Mouse (Mus musculus): ENCODE measurements around the gene Usp13.

Usp13 gene

DNA sequence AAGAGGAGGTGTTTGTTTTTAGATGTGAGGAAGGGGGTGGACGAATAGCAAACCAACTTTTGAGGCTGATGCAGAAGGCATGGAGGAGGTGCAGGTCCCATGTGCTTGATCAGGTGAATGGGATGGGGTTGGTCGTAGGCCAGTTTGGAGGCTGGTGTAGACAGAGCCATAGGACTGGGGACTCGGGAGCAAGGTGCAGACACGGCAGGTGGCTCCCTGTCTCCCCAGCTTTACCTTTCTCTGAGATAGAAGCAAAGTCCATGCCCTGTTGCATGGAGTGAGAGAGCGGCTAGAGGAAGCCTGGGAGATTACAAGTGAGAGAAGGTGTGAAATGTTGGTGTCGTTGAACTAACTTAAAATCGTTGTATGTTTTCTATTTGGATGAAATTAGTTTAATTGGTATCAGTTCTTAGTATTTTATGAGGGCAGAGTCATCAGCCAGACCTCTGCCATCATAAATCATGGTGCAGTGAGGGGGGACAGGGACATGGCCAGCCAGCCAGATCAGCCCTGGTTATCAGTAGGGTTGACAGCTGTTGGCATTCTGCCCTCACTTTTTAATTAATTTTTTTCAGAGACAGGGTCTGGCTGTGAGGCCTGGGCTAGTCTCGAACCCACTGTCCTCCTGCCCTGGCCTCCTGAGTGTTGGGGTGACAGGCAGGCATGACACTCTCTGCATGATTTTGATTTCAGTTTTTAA is 122.6 kb downstream of the Usp13 start:
- no peak for DNase-seq (ENCODE audit: low read depth, low spot score)

DNA sequence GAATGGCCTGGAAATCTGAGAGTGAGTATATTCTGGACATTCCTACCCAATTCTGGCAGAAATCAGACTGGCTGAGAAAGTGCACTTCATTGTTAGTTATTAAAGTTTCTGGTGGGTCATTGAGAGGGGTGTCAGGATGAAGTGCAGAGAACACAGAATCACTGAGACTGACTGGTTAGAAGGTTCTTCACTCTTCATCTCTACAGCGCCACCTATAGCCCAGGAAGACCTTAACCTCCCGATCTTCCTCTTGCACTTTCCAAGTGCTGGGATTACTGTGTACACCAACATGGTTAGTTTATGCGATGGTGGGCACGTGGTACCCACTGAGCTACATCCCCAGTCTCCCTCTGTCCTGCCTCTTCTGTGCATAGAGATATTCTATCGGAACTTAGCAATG is 130.1 kb downstream of the Usp13 start:
- peak; percentile 19 for DNase-seq (ENCODE audit: low read depth, low spot score)

DNA sequence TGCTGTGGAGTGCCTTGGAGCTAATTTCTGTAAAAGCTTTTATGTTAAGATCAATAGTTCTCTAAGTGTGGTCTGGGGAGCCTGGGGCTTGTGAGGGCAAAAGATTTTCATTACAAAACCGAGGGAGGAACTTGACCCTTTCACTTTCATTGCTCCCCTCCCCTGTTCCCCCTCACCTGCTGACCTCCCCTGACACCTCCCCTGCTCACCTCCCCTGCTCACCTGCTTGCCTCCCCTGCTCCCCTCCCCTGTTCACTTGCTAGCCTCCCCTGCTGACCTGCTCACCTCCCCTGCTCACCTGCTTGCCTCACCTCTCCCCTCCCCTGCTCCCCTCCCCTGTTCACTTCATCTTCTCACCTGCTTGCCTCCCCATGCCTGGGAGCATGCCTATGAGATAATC is 134.0 kb downstream of the Usp13 start:
- peak; percentile 76 for DNase-seq (ENCODE audit: low read depth, low spot score)

DNA sequence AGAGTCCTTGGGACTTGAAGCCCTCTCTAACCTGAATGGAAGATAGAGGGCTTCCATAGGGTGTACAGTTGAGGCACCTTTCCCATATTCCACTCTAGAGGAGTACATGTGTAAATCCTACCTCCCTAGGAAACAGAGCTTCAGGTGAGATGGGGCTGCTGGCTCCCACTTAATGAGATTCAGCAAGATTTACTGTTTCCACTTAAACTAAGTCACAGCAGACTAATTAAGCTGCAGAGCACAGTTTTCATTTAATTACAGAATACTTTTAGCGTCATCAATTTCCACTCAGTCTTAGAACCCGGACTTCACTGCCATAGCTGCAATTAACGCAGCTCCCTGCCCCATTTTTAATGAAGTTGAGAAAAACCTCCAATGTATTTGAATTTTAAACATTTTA is 144.1 kb downstream of the Usp13 start:
- DNase-seq (ENCODE audit: low read depth, low spot score) = no peak

DNA sequence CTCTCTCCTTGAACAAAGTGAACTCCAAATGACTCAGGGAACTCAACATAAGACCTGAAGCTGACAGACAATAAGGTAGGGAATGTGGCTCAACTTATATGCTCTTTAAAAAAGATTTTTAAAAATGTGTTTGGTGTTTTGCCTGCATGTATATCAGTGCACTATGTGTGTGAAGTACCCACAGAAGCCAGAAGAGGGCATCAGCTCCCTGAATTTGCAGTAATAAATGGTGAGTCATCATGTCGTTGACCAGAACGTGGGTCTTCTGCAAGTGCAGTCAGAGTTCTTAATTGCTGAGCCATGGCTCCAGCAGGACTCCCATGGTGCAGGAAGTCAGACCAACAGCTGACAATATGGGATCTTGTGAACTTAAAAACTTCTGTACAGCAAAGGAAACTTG is 148.2 kb downstream of the Usp13 start:
- peak; percentile 55 for DNase-seq (ENCODE audit: low read depth, low spot score)

- DNase-seq (ENCODE audit: low read depth, low spot score) = no peak
Measured at GRCm38 (mm10) chr3:32968671-32969425, 151.5 kb downstream of the Usp13 start.

GRCm38 (mm10) chr3:32970257-32970656 is 152.9 kb downstream of the Usp13 start:
- DNase-seq (ENCODE audit: low read depth, low spot score) = no peak

DNA sequence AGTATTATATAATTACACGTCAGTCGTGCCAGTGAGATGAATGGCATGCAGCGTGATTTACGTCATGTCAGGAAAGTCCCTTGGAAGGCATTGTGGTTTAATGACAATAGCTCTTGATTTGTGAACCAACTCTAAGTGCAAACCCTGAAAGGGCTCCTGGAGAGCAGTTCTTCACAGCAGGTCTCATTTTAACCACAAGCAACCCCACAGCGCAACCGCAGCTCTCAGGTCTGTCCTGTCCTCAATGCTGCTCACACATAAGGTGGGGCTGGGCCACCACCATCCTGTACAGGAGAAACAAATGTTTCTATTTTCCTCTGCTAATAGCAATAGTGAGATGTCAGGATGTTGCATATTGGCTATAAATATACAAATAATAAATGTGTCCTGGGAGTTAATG is 161.9 kb downstream of the Usp13 start:
- peak; percentile 2 for DNase-seq (ENCODE audit: low read depth, low spot score)

- no peak for DNase-seq (ENCODE audit: low read depth, low spot score)
Measured at GRCm38 (mm10) chr3:32979981-32980380, 162.6 kb downstream of the Usp13 start.

DNA sequence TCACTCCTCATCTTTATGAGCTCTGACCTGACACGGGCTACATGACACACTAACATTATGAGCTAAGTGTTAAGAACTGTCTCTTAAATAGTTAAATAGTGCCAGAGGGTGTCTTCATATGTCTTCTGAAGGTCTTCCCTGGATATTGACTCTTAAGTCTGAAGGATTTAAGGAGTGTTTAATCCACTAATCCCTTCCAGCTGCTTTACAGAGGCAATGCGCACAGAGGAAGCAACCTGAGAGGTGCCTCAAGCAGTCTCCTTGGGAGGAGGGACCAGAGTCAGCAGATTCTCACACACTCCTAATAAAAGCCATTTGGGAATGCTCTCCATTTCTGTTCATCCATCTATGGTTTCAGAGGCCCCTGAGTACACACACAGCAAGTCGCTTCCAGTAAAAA is 167.8 kb downstream of the Usp13 start:
- no peak for DNase-seq (ENCODE audit: low read depth, low spot score)
